In genomic region chr13:5576568-5576967, GRCm38 (mm10) we compare ENCODE assay signal across 18 mouse cellular contexts.
A peak's percentile ranks its signal among the peaks of the same experiment; 100 is the strongest.
DNase-seq lines count a peak whose midpoint lies in the region; ATAC-seq lines count a peak whose summit lies in the region.
"Had no signal": no experiment of that assay in that cellular context is flagged by ENCODE, and none has a peak within 500 bp of the region (broad histone marks: within the 10 kb centered on the region; RNA-seq: fewer than 3 reads in every experiment).

No protein-coding gene starts in this region.

- WGBS in limb, embryonic 12.5 days: 30% methylated on average over 5 of the region's 5 CpGs
- WGBS in limb, embryonic 10.5 days: 71% methylated on average over 5 of the region's 5 CpGs
- 47% methylated on average over 5 of the region's 5 CpGs for WGBS in intestine, embryonic 16.5 days
- 84% methylated on average over 5 of the region's 5 CpGs for WGBS in midbrain, embryonic 14.5 days

- no peak for DNase-seq in limb, embryonic 10.5 days (ENCODE audit: low spot score)
- DNase-seq in gonadal fat pad, adult 2 months (ENCODE audit: low read depth): peak; percentile 56
- DNase-seq in cerebellum, adult 9-11 months: no peak
- no peak for DNase-seq in midbrain, embryonic 14.5 days
- DNase-seq: adrenal gland, adult 2 months; adrenal gland, postnatal 10 days; adrenal gland, postnatal 25 days; cerebellum, adult 11 months; cerebellum, adult 18-20 months; cerebellum, adult 8-10 months; cerebellum, postnatal 10 days; cerebellum, postnatal 25 days had no signal

- H3K9me3 ChIP-seq in limb, embryonic 12.5 days: no peaks in the 10 kb centered on the region
- no peaks in the 10 kb centered on the region for H3K9me3 ChIP-seq in limb, embryonic 10.5 days (replicated peaks)
- no peaks in the 10 kb centered on the region for H3K9me3 ChIP-seq in intestine, embryonic 16.5 days (ENCODE audit: control insufficient read depth, low read length)
- H3K9me3 ChIP-seq in midbrain, embryonic 14.5 days (ENCODE audit: control insufficient read depth, low read length): no peaks in the 10 kb centered on the region
- H3K9me3 ChIP-seq: embryonic facial prominence, embryonic 10.5 days; embryonic facial prominence, embryonic 12.5 days had no signal

- H3K4me2 ChIP-seq in limb, embryonic 12.5 days: no peak overlapping the region
- H3K4me2 ChIP-seq in intestine, embryonic 16.5 days (ENCODE audit: low read depth, low read length): no peak overlapping the region
- no peak overlapping the region for H3K4me2 ChIP-seq in midbrain, embryonic 14.5 days (ENCODE audit: low read length)
- H3K4me2 ChIP-seq: embryonic facial prominence, embryonic 12.5 days had no signal

- H3K4me1 ChIP-seq in limb, embryonic 12.5 days (replicated peaks): no peaks in the 10 kb centered on the region
- H3K4me1 ChIP-seq in limb, embryonic 10.5 days: no peaks in the 10 kb centered on the region
- H3K4me1 ChIP-seq in intestine, embryonic 16.5 days (ENCODE audit: control insufficient read depth, insufficient read depth, low read length): no peaks in the 10 kb centered on the region
- H3K4me1 ChIP-seq in midbrain, embryonic 14.5 days (ENCODE audit: control insufficient read depth, insufficient read depth, low read length): no peaks in the 10 kb centered on the region
- H3K4me1 ChIP-seq: embryonic facial prominence, embryonic 10.5 days; embryonic facial prominence, embryonic 12.5 days had no signal

- peak overlapping the region; percentile 14; the same call in 1 of the 2 replicates for H3K27ac ChIP-seq in limb, embryonic 12.5 days
- H3K27ac ChIP-seq in limb, embryonic 10.5 days: no peak overlapping the region
- H3K27ac ChIP-seq in intestine, embryonic 16.5 days (ENCODE audit: low read length): no peak overlapping the region
- no peak overlapping the region for H3K27ac ChIP-seq in midbrain, embryonic 14.5 days (replicated peaks; ENCODE audit: low read depth, low read length)
- H3K27ac ChIP-seq: embryonic facial prominence, embryonic 10.5 days; embryonic facial prominence, embryonic 12.5 days had no signal

- H3K9ac ChIP-seq in limb, embryonic 12.5 days (replicated peaks): no peak overlapping the region
- H3K9ac ChIP-seq in intestine, embryonic 16.5 days (ENCODE audit: low read depth, low read length): no peak overlapping the region
- no peak overlapping the region for H3K9ac ChIP-seq in midbrain, embryonic 14.5 days (replicated peaks; ENCODE audit: low read length)
- H3K9ac ChIP-seq: embryonic facial prominence, embryonic 12.5 days had no signal

- no peaks in the 10 kb centered on the region for H3K27me3 ChIP-seq in limb, embryonic 12.5 days
- H3K27me3 ChIP-seq in limb, embryonic 10.5 days (ENCODE audit: low read depth, poor library complexity, severe bottlenecking): no peaks in the 10 kb centered on the region
- no peaks in the 10 kb centered on the region for H3K27me3 ChIP-seq in intestine, embryonic 16.5 days (replicated peaks; ENCODE audit: control insufficient read depth, insufficient read depth, low read length)
- no peaks in the 10 kb centered on the region for H3K27me3 ChIP-seq in midbrain, embryonic 14.5 days (ENCODE audit: control insufficient read depth, insufficient read depth, low read length)
- H3K27me3 ChIP-seq: embryonic facial prominence, embryonic 12.5 days had no signal

- H3K36me3 ChIP-seq in limb, embryonic 12.5 days: no peaks in the 10 kb centered on the region
- H3K36me3 ChIP-seq in limb, embryonic 10.5 days: no peaks in the 10 kb centered on the region
- H3K36me3 ChIP-seq in intestine, embryonic 16.5 days (ENCODE audit: control insufficient read depth, insufficient read depth, low read length): no peaks in the 10 kb centered on the region
- no peaks in the 10 kb centered on the region for H3K36me3 ChIP-seq in midbrain, embryonic 14.5 days (ENCODE audit: control insufficient read depth, insufficient read depth, low read length)
- H3K36me3 ChIP-seq: embryonic facial prominence, embryonic 10.5 days; embryonic facial prominence, embryonic 12.5 days had no signal

- H3K4me3 ChIP-seq in limb, embryonic 12.5 days (replicated peaks): no peak overlapping the region
- no peak overlapping the region for H3K4me3 ChIP-seq in limb, embryonic 10.5 days
- no peak overlapping the region for H3K4me3 ChIP-seq in intestine, embryonic 16.5 days (ENCODE audit: low read length)
- no peak overlapping the region for H3K4me3 ChIP-seq in midbrain, embryonic 14.5 days (replicated peaks; ENCODE audit: low read depth, low read length)
- H3K4me3 ChIP-seq: embryonic facial prominence, embryonic 10.5 days; embryonic facial prominence, embryonic 12.5 days had no signal

- ATAC-seq in limb, embryonic 12.5 days (ENCODE audit: insufficient number of reproducible peaks, insufficient read depth, low FRiP score, low TSS enrichment, low read depth): peak; percentile 59; the same call in 1 of the 2 replicates
- ATAC-seq in intestine, embryonic 16.5 days: 0 out of 2 replicates have a peak, but pooled peaks have one; percentile 21
- ATAC-seq in midbrain, embryonic 14.5 days (ENCODE audit: low FRiP score, low TSS enrichment): no peak
- ATAC-seq: forebrain, embryonic 14.5 days; forebrain, embryonic 16.5 days had no signal
